10 mouse cellular contexts compared by ENCODE assay signal in the genomic region with DNA sequence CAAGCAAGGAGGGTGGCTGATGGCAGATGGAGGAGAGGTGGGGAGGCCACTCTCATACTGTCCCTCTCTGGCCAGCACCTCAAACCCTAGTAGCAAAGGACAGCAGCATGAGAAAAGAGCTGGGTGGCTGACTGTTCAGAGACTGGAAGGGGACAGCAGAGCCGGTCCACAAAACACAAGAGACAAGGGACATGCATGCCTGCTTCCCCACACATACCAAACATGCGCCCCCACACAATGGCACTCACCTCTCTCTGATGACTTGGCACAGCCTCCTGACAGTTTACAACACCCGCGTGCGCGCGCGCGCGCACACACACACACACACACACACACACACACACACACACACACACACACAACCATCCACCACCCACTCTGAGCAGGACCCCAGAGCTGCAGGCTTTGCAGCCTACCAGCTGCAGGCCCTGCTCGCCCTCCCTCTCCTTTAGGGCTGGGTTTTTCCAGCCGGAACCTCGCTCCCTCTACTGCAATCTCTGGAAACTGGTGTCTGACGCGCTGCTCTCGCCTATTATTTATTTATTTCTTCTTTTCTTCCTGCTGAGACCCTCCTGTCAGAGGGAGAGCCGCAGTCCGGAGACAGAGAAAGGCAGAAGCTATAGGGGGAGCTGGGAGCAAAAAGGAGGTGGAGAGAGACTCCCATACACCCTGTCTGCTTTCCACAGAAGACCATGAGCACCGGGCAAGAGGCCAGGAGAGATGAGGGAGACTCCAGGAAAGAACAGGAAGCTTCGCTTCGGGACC. TPM values are rescaled to one million over a fixed set of nuclear protein-coding genes. Genes with fewer than 3 reads are reported as not detected.
DNase-seq lines count a peak whose midpoint lies in the region; ATAC-seq and TF ChIP-seq lines count a peak whose summit lies in the region.
"Had no signal": no experiment of that assay in that cellular context is flagged by ENCODE, and none has a peak within 500 bp of the region (broad histone marks: within the 10 kb centered on the region; RNA-seq: fewer than 3 reads in every experiment).

No protein-coding gene starts in this region.

- no peak for TF ChIP-seq CTCF in liver, embryonic 14.5 days (IDR thresholded peaks at IDR 0.05; ENCODE audit: low read depth)

- H3K4me1 ChIP-seq in forebrain, embryonic 16.5 days (replicated peaks; ENCODE audit: control insufficient read depth, insufficient read depth, low read length): peaks cover 6% of the 10 kb centered on the region
- peaks cover 8% of the 10 kb centered on the region; the same call in 1 of the 2 replicates for H3K4me1 ChIP-seq in kidney, embryonic 14.5 days (ENCODE audit: control insufficient read depth, insufficient read depth, low read length)
- H3K4me1 ChIP-seq in liver, embryonic 14.5 days (replicated peaks; ENCODE audit: control insufficient read depth in 2 of 2, insufficient read depth in 2 of 2, low read length in 1 of 2): no peaks in the 10 kb centered on the region
- H3K4me1 ChIP-seq: megakaryocyte, embryonic 14.5 days had no signal

- H3K27ac ChIP-seq in forebrain, embryonic 16.5 days (ENCODE audit: low read length): peak overlapping the region; percentile 46
- H3K27ac ChIP-seq in kidney, embryonic 14.5 days (ENCODE audit: low read depth, low read length): peak overlapping the region; percentile 78; the same call in 1 of the 2 replicates
- H3K27ac ChIP-seq in liver, embryonic 14.5 days: no peak overlapping the region

- no peaks in the 10 kb centered on the region for H3K9me3 ChIP-seq in forebrain, embryonic 16.5 days (ENCODE audit: control insufficient read depth, low read length)
- no peaks in the 10 kb centered on the region for H3K9me3 ChIP-seq in kidney, embryonic 14.5 days (ENCODE audit: control insufficient read depth, low read length)
- H3K9me3 ChIP-seq in liver, embryonic 14.5 days (ENCODE audit: control insufficient read depth, low read length): no peaks in the 10 kb centered on the region
- H3K9me3 ChIP-seq: megakaryocyte, embryonic 14.5 days had no signal

- ATAC-seq in cerebellum, adult (ENCODE audit: insufficient number of reproducible peaks, low FRiP score, low TSS enrichment): peak; percentile 67
- peak; percentile 85 for ATAC-seq in forebrain, embryonic 16.5 days
- peak; percentile 88 for ATAC-seq in kidney, embryonic 14.5 days (ENCODE audit: low FRiP score, low TSS enrichment)
- ATAC-seq in liver, embryonic 14.5 days (ENCODE audit: insufficient read depth): no peak

- H3K36me3 ChIP-seq in forebrain, embryonic 16.5 days (ENCODE audit: control insufficient read depth, insufficient read depth): no peaks in the 10 kb centered on the region
- H3K36me3 ChIP-seq in kidney, embryonic 14.5 days (ENCODE audit: control insufficient read depth, insufficient read depth, low read length): no peaks in the 10 kb centered on the region
- no peaks in the 10 kb centered on the region for H3K36me3 ChIP-seq in liver, embryonic 14.5 days (replicated peaks; ENCODE audit: control insufficient read depth, insufficient read depth, low read depth)

- H3K27me3 ChIP-seq in forebrain, embryonic 16.5 days (replicated peaks; ENCODE audit: control insufficient read depth, insufficient read depth, low read length): no peaks in the 10 kb centered on the region
- H3K27me3 ChIP-seq in kidney, embryonic 14.5 days (ENCODE audit: control insufficient read depth, insufficient read depth, low read length): no peaks in the 10 kb centered on the region
- H3K27me3 ChIP-seq in liver, embryonic 14.5 days (ENCODE audit: control insufficient read depth, insufficient read depth, low read length): no peaks in the 10 kb centered on the region

- WGBS in forebrain, embryonic 16.5 days: 33% methylated on average over 21 of the region's 21 CpGs
- 25% methylated on average over 21 of the region's 21 CpGs for WGBS in kidney, embryonic 14.5 days
- WGBS in liver, embryonic 14.5 days (ENCODE audit: insufficient replicate concordance): 61% methylated on average over 21 of the region's 21 CpGs

- no peak for TF ChIP-seq EP300 in liver, embryonic 14.5 days (IDR thresholded peaks at IDR 0.05; ENCODE audit: low read depth)

- H3K9ac ChIP-seq in forebrain, embryonic 16.5 days (replicated peaks; ENCODE audit: low read depth, low read length): peak overlapping the region; percentile 56
- peak overlapping the region; percentile 40; the same call in 1 of the 2 replicates for H3K9ac ChIP-seq in kidney, embryonic 14.5 days (ENCODE audit: low read depth, low read length)
- H3K9ac ChIP-seq in liver, embryonic 14.5 days (replicated peaks): no peak overlapping the region

- peak; percentile 49 for DNase-seq in adrenal gland, adult 2 months
- no peak for DNase-seq in adrenal gland, adult 18-20 months (ENCODE audit: low spot score in 2 of 2)
- no peak for DNase-seq in liver, embryonic 14.5 days (ENCODE audit: low read depth in 3 of 3, low spot score in 3 of 3)
- DNase-seq in ovary, postnatal 14 days (ENCODE audit: low spot score): peak; percentile 57
- DNase-seq in thymus, postnatal 4 days: no peak

- H3K4me3 ChIP-seq in forebrain, embryonic 16.5 days (replicated peaks; ENCODE audit: low read length): peak overlapping the region; percentile 36
- peak overlapping the region; percentile 28 for H3K4me3 ChIP-seq in kidney, embryonic 14.5 days (ENCODE audit: low read length)
- H3K4me3 ChIP-seq in liver, embryonic 14.5 days (ENCODE audit: insufficient read depth in 1 of 2, low read depth in 2 of 2, low read length in 2 of 2): no peak overlapping the region
- H3K4me3 ChIP-seq: megakaryocyte, embryonic 14.5 days had no signal

- peak overlapping the region; percentile 51 for H3K4me2 ChIP-seq in forebrain, embryonic 16.5 days (ENCODE audit: low read length)
- H3K4me2 ChIP-seq in kidney, embryonic 14.5 days (replicated peaks; ENCODE audit: low read depth, low read length): peak overlapping the region; percentile 47
- peak overlapping the region; percentile 29; the same call in 1 of the 2 replicates for H3K4me2 ChIP-seq in liver, embryonic 14.5 days (ENCODE audit: low read depth)

RNA-seq across cellular contexts. Expression of a gene that starts 0.5 kb away (rescaled TPM):
- total RNA-seq in adrenal gland, adult 2 months (2021): 1 to 10 TPM; 2.1 to 2.5 TPM
- 2.6 and 3.9 TPM in 2 replicates for polyA plus RNA-seq in adrenal gland, adult 2 months (2012; rRNA removed)
- total RNA-seq in adrenal gland, adult 18-20 months (2021): 1 to 10 TPM; 2.0 to 2.7 TPM
- 5.5 and 8.3 TPM in 2 replicates for polyA plus RNA-seq in forebrain, embryonic 16.5 days (2015; fragmentation: Nextera tagmentation; extraction: Ambion mirVana)
- polyA plus RNA-seq in kidney, embryonic 14.5 days (2014; fragmentation: Nextera tagmentation; extraction: Ambion mirVana): 13.3 and 17.9 TPM in 2 replicates
- polyA plus RNA-seq in liver, embryonic 14.5 days (2012; rRNA removed): 0.70 and 0.95 TPM in 2 replicates
- 1.3 and 1.5 TPM in 2 replicates for polyA plus RNA-seq in liver, embryonic 14.5 days (2014; fragmentation: Nextera tagmentation; extraction: Ambion mirVana)

RNA-seq across cellular contexts. Expression of a gene that starts 24.3 kb away (rescaled TPM):
- total RNA-seq in adrenal gland, adult 2 months (2021): not detected
- 0.30 TPM in 1 of 2 replicates, not detected in the other for polyA plus RNA-seq in adrenal gland, adult 2 months (2012; rRNA removed)
- not detected for total RNA-seq in adrenal gland, adult 18-20 months (2021)
- polyA plus RNA-seq in forebrain, embryonic 16.5 days (2015; fragmentation: Nextera tagmentation; extraction: Ambion mirVana): not detected in 2 replicates
- polyA plus RNA-seq in kidney, embryonic 14.5 days (2014; fragmentation: Nextera tagmentation; extraction: Ambion mirVana): not detected in 2 replicates
- polyA plus RNA-seq in liver, embryonic 14.5 days (2012; rRNA removed): not detected in 2 replicates
- polyA plus RNA-seq in liver, embryonic 14.5 days (2014; fragmentation: Nextera tagmentation; extraction: Ambion mirVana): not detected in 2 replicates
- total RNA-seq: common myeloid progenitor, adult 5-6 weeks had no signal

RNA-seq across cellular contexts. Expression of a gene that starts 24.3 kb away (rescaled TPM):
- total RNA-seq in adrenal gland, adult 2 months (2021): not detected
- polyA plus RNA-seq in adrenal gland, adult 2 months (2012; rRNA removed): not detected in 2 replicates
- total RNA-seq in adrenal gland, adult 18-20 months (2021): not detected
- 0.45 and 0.85 TPM in 2 replicates for polyA plus RNA-seq in forebrain, embryonic 16.5 days (2015; fragmentation: Nextera tagmentation; extraction: Ambion mirVana)
- 0.26 and 0.60 TPM in 2 replicates for polyA plus RNA-seq in kidney, embryonic 14.5 days (2014; fragmentation: Nextera tagmentation; extraction: Ambion mirVana)
- 0.07 and 0.08 TPM in 2 replicates for polyA plus RNA-seq in liver, embryonic 14.5 days (2012; rRNA removed)
- polyA plus RNA-seq in liver, embryonic 14.5 days (2014; fragmentation: Nextera tagmentation; extraction: Ambion mirVana): not detected in 2 replicates
- total RNA-seq: common myeloid progenitor, adult 5-6 weeks had no signal

RNA-seq across cellular contexts. Expression of a gene that starts 25.1 kb away (rescaled TPM):
- total RNA-seq in adrenal gland, adult 2 months (2021): 10 to 100 TPM; 28.6 to 32.8 TPM
- polyA plus RNA-seq in adrenal gland, adult 2 months (2012; rRNA removed): 31.7 and 40.3 TPM in 2 replicates
- 10 to 100 TPM; 16.4 to 27.2 TPM for total RNA-seq in adrenal gland, adult 18-20 months (2021)
- polyA plus RNA-seq in forebrain, embryonic 16.5 days (2015; fragmentation: Nextera tagmentation; extraction: Ambion mirVana): 37.7 and 43.0 TPM in 2 replicates
- polyA plus RNA-seq in kidney, embryonic 14.5 days (2014; fragmentation: Nextera tagmentation; extraction: Ambion mirVana): 24.0 and 35.7 TPM in 2 replicates
- polyA plus RNA-seq in liver, embryonic 14.5 days (2012; rRNA removed): 9.4 and 9.8 TPM in 2 replicates
- polyA plus RNA-seq in liver, embryonic 14.5 days (2014; fragmentation: Nextera tagmentation; extraction: Ambion mirVana): 8.7 and 11.9 TPM in 2 replicates

RNA-seq across cellular contexts. Expression of a gene that starts 36.8 kb away (rescaled TPM):
- total RNA-seq in adrenal gland, adult 2 months (2021): 1 to 10 TPM; 1.9 to 3.0 TPM
- 4.5 and 4.7 TPM in 2 replicates for polyA plus RNA-seq in adrenal gland, adult 2 months (2012; rRNA removed)
- total RNA-seq in adrenal gland, adult 18-20 months (2021): 1 to 10 TPM; 1.8 to 1.9 TPM
- polyA plus RNA-seq in forebrain, embryonic 16.5 days (2015; fragmentation: Nextera tagmentation; extraction: Ambion mirVana): 19.9 and 21.8 TPM in 2 replicates
- 26.7 and 48.2 TPM in 2 replicates for polyA plus RNA-seq in kidney, embryonic 14.5 days (2014; fragmentation: Nextera tagmentation; extraction: Ambion mirVana)
- polyA plus RNA-seq in liver, embryonic 14.5 days (2012; rRNA removed): 25.2 and 25.5 TPM in 2 replicates
- polyA plus RNA-seq in liver, embryonic 14.5 days (2014; fragmentation: Nextera tagmentation; extraction: Ambion mirVana): 12.0 and 12.2 TPM in 2 replicates

Comparison
In these comparisons a context has a peak if more than half of its experiments do, and no peak if none do; other contexts are left out.
1. DNase-seq: peak in adrenal gland, adult 2 months (single experiment) and ovary, postnatal 14 days (single experiment); none in adrenal gland, adult 18-20 months (0 of 2), liver, embryonic 14.5 days (0 of 3) and thymus, postnatal 4 days (single experiment).
2. H3K4me3 ChIP-seq: peak in forebrain, embryonic 16.5 days (single experiment) and kidney, embryonic 14.5 days (single experiment); none in liver, embryonic 14.5 days (0 of 2).
3. Peak in every context shown above with its lines, with median percentiles within 50 percentile points of each other: H3K4me2 ChIP-seq.